Comparison of ENCODE assay signal across 26 mouse cellular contexts in the genomic region with DNA sequence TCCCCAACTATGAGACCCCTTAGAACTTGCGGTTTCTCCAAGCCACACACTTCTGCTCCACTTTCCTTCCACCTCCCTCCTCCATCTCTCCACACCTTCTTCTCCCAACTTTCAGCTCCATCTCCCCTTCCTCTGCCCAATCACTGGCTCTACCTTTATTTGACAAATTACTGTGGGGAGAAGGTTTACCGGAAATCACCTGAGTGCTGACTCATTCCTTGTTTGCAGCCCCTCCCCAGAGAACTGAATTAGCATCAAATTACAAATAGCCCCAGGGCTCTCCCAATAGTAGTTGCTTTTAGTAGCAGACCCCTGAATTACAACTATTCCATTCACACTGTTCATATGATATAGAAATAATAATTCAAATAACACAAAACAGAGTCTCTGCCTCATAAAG.
A peak's percentile ranks its signal among the peaks of the same experiment; 100 is the strongest.
DNase-seq lines count a peak whose midpoint lies in the region.
"Had no signal": no experiment of that assay in that cellular context is flagged by ENCODE, and none has a peak within 500 bp of the region (broad histone marks: within the 10 kb centered on the region; RNA-seq: fewer than 3 reads in every experiment).

No protein-coding gene starts in this region.

- H3K4me3 ChIP-seq in heart, embryonic 10.5 days = no peak overlapping the region
- H3K4me3 ChIP-seq: embryonic facial prominence, embryonic 13.5 days; embryonic facial prominence, embryonic 15.5 days; erythroblast, embryonic 14.5 days; forebrain, embryonic 10.5 days; forebrain, embryonic 12.5 days; forebrain, embryonic 15.5 days had no signal

- H3K9me3 ChIP-seq in heart, embryonic 10.5 days = no peaks in the 10 kb centered on the region
- H3K9me3 ChIP-seq: embryonic facial prominence, embryonic 13.5 days; embryonic facial prominence, embryonic 15.5 days; forebrain, embryonic 10.5 days; forebrain, embryonic 12.5 days; forebrain, embryonic 15.5 days; G1E had no signal

- DNase-seq in heart, embryonic 10.5 days (ENCODE audit: low spot score) = peak; percentile 16
- no peak for DNase-seq in heart, postnatal 10 days
- peak; percentile 46 for DNase-seq in ES-CJ7 (ENCODE audit: low read depth, low spot score)
- peak; percentile 58 for DNase-seq in R1 (ENCODE audit: low read depth, low spot score)
- DNase-seq in ovary, postnatal 36 days (ENCODE audit: low spot score) = no peak
- DNase-seq in gastrocnemius, postnatal 36 days = no peak
- DNase-seq in cerebellum, postnatal 25 days = no peak
- DNase-seq: adrenal gland, adult 8-10 months; adrenal gland, postnatal 14 days; adrenal gland, postnatal 36 days; B cell, adult 2 months; cerebellum, adult 11-12 months; cerebellum, adult 2 months; cerebellum, adult 9-10 months; cerebellum, postnatal 10 days; cerebellum, postnatal 36 days; embryo, embryonic 11 days; forebrain, postnatal 0 days had no signal

- no peaks in the 10 kb centered on the region for H3K4me1 ChIP-seq in heart, embryonic 10.5 days
- H3K4me1 ChIP-seq: embryonic facial prominence, embryonic 13.5 days; embryonic facial prominence, embryonic 15.5 days; forebrain, embryonic 10.5 days; forebrain, embryonic 12.5 days had no signal

- H3K27ac ChIP-seq in heart, embryonic 10.5 days = no peak overlapping the region
- H3K27ac ChIP-seq: embryonic facial prominence, embryonic 13.5 days; embryonic facial prominence, embryonic 15.5 days; forebrain, embryonic 10.5 days; forebrain, embryonic 12.5 days; forebrain, embryonic 15.5 days had no signal

- intact Hi-C loops in heart, postnatal 10 days (cut with DNase I) = no loop called here
- intact Hi-C loops in gastrocnemius, postnatal 36 days (cut with DNase I) = no loop called here

- no peaks in the 10 kb centered on the region for H3K27me3 ChIP-seq in heart, embryonic 10.5 days (ENCODE audit: insufficient read depth, poor library complexity, severe bottlenecking)
- H3K27me3 ChIP-seq: embryonic facial prominence, embryonic 13.5 days; embryonic facial prominence, embryonic 15.5 days; forebrain, embryonic 12.5 days; forebrain, embryonic 15.5 days; Patski had no signal

- H3K36me3 ChIP-seq in heart, embryonic 10.5 days = no peaks in the 10 kb centered on the region
- H3K36me3 ChIP-seq: embryonic facial prominence, embryonic 13.5 days; embryonic facial prominence, embryonic 15.5 days; forebrain, embryonic 10.5 days; forebrain, embryonic 12.5 days; forebrain, embryonic 15.5 days; G1E had no signal

- 85% methylated on average over 2 of the region's 2 CpGs for WGBS in heart, embryonic 10.5 days

Comparison
In these comparisons a context has a peak if more than half of its experiments do, and no peak if none do; other contexts are left out.
1. DNase-seq: peak in heart, embryonic 10.5 days (single experiment), ES-CJ7 (single experiment) and R1 (single experiment); none in heart, postnatal 10 days (0 of 2), ovary, postnatal 36 days (single experiment), gastrocnemius, postnatal 36 days (0 of 2) and cerebellum, postnatal 25 days (0 of 2).